Mouse (Mus musculus): ENCODE results near the gene Map3k20. TPM values are rescaled to one million over a fixed set of nuclear protein-coding genes. Genes with fewer than 3 reads are reported as not detected.

The Map3k20 gene
- polyA plus RNA-seq, 2 experiments = 5.6 to 7.5 TPM

DNA sequence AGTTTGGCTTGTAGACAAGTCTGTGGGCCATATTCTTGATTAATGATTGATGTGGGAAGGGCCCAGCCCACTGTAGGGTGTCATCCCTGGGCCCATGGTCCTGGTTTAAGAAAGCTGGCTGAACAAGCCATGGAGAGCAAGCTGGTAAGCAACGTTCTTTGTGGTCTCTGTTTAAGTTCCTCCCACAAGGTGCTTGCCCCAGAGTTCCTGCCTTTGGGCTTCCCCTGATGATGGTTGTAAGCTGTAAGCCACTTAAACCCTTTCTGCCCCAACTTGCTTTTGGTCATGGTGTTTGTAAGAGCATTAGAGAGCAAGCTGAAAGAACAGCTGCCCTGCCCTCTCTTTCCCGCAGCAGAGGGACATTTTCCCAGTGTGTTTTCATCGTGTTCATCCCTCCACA, 43.0 kb downstream of the Map3k20 start:
- ATAC-seq (ENCODE audit: insufficient read depth) (no peak), DNase-seq (ENCODE audit: low read depth in 3 of 3, low spot score in 3 of 3) (no peak)
- 59% methylated on average over 3 of the region's 3 CpGs for WGBS (ENCODE audit: insufficient replicate concordance)
- H3K4me2 ChIP-seq (ENCODE audit: low read depth) = no peak overlapping the region
- H3K27me3 ChIP-seq (ENCODE audit: control insufficient read depth, insufficient read depth, low read length) = no peaks in the 10 kb centered on the region
- H3K4me3 ChIP-seq (ENCODE audit: insufficient read depth in 1 of 2, low read depth in 2 of 2, low read length in 2 of 2) = no peak overlapping the region
- no peaks in the 10 kb centered on the region for H3K36me3 ChIP-seq (replicated peaks; ENCODE audit: control insufficient read depth, insufficient read depth, low read depth)
- no peaks in the 10 kb centered on the region for H3K4me1 ChIP-seq (replicated peaks; ENCODE audit: control insufficient read depth in 2 of 2, insufficient read depth in 2 of 2, low read length in 1 of 2)
- TF ChIP-seq CTCF (IDR thresholded peaks at IDR 0.05; ENCODE audit: low read depth) = no peak
- TF ChIP-seq EP300 (IDR thresholded peaks at IDR 0.05; ENCODE audit: low read depth) = no peak
- no peaks in the 10 kb centered on the region for H3K9me3 ChIP-seq (ENCODE audit: control insufficient read depth, low read length)
- H3K9ac ChIP-seq (replicated peaks) = no peak overlapping the region
- no peak overlapping the region for H3K27ac ChIP-seq

DNA sequence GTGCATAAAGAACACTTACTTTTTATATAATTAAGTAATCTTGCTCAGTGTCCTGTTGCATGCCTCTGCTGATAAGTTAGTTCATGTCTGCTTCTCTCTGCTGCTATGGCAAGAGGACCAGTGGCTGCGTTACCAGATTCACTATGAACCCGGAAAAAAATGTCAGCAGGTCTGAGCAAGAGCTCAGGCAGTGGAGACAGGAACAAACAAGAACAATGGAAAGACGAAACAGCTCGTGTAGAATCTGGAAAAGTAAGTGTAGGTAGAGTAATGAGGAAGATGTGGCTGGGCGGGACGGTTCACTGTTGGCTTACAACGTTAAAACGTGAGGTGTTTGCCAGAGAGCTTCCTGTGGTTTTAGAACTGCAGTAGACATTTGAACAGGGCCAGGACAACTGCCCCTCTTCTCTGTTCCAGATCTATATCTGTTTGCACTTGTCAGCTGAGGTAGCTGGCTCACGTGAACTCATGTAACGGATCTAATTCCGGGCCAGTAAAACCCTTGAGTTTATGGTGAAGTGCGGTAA, 45.6 kb downstream of the Map3k20 start:
- 38% methylated on average over 12 of the region's 12 CpGs for whole genome bisulfite sequencing (ENCODE audit: insufficient replicate concordance)
- TF ChIP-seq CTCF (IDR thresholded peaks at IDR 0.05; ENCODE audit: low read depth) (no peak), EP300 (IDR thresholded peaks at IDR 0.05; ENCODE audit: low read depth) (no peak)
- no peak for ATAC-seq (ENCODE audit: insufficient read depth)

DNA sequence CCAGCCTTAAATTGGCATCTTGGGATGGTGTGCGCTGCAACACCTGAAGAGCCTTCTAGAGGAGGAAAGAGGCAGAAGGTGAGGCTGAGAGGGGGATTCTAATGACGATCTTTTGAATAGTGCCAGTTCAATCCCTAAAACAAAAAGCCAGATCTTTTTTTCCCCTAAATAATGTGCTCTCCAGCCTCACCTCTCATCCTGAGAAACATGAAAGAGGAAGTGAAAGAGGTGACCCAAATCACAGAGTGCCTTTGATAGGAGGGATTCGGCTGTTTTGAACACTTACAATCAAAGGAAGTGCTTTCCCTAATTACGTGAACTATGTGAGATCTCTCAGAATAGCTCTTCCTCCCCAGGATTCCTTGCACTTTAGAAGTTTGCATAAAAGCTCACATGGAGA, 46.6 kb downstream of the Map3k20 start:
- DNase-seq (ENCODE audit: low read depth in 3 of 3, low spot score in 3 of 3) = no peak
- Histone ChIP-seq H3K9me3 (ENCODE audit: control insufficient read depth, low read length) (no peaks in the 10 kb centered on the region), H3K27ac (no peak overlapping the region), H3K9ac (replicated peaks) (no peak overlapping the region), H3K4me2 (ENCODE audit: low read depth) (no peak overlapping the region), H3K4me1 (replicated peaks; ENCODE audit: control insufficient read depth in 2 of 2, insufficient read depth in 2 of 2, low read length in 1 of 2) (no peaks in the 10 kb centered on the region; a peak in 2 of 4 replicates), H3K27me3 (ENCODE audit: control insufficient read depth, insufficient read depth, low read length) (no peaks in the 10 kb centered on the region), H3K36me3 (replicated peaks; ENCODE audit: control insufficient read depth, insufficient read depth, low read depth) (no peaks in the 10 kb centered on the region), H3K4me3 (ENCODE audit: insufficient read depth in 1 of 2, low read depth in 2 of 2, low read length in 2 of 2) (no peak overlapping the region)
- no peak for TF ChIP-seq EP300 (IDR thresholded peaks at IDR 0.05; ENCODE audit: low read depth)
- no peak for TF ChIP-seq CTCF (IDR thresholded peaks at IDR 0.05; ENCODE audit: low read depth)
- no peak for ATAC-seq (ENCODE audit: insufficient read depth)
- 66% methylated on average over 4 of the region's 4 CpGs for WGBS (ENCODE audit: insufficient replicate concordance)

More for the DNA sequence above, 45.6 kb downstream of the Map3k20 start:
- no peaks in the 10 kb centered on the region for H3K27me3 ChIP-seq (ENCODE audit: control insufficient read depth, insufficient read depth, low read length)
- no peaks in the 10 kb centered on the region for H3K9me3 ChIP-seq (ENCODE audit: control insufficient read depth, low read length)
- H3K27ac ChIP-seq = no peak overlapping the region
- no peak overlapping the region for H3K4me2 ChIP-seq (ENCODE audit: low read depth)
- DNase-seq (ENCODE audit: low read depth in 3 of 3, low spot score in 3 of 3) = no peak
- no peak overlapping the region for H3K9ac ChIP-seq (replicated peaks)
- no peak overlapping the region for H3K4me3 ChIP-seq (ENCODE audit: insufficient read depth in 1 of 2, low read depth in 2 of 2, low read length in 2 of 2)
- H3K36me3 ChIP-seq (replicated peaks; ENCODE audit: control insufficient read depth, insufficient read depth, low read depth) = no peaks in the 10 kb centered on the region
- H3K4me1 ChIP-seq (replicated peaks; ENCODE audit: control insufficient read depth in 2 of 2, insufficient read depth in 2 of 2, low read length in 1 of 2) = no peaks in the 10 kb centered on the region

DNA sequence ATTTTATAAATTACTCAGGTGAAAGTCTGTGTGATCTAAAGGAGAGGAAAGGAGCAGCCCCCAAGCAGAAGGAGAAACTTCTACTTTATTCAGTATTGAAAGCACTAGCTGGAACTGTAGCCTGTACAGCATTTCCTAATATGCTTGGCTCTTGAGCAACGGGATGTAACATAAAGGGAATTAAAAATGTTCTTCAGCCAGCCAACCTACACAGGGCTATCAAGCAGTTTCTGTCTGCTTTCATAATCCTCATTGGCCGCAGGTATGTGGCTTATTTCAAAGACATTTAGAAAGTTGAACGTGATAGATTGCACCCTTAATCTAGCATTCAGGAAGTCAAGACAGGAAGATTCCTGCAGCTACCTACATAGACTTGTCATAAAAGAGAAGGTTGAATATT, 47.8 kb downstream of the Map3k20 start:
- Histone ChIP-seq H3K4me3 (ENCODE audit: insufficient read depth in 1 of 2, low read depth in 2 of 2, low read length in 2 of 2) (no peak overlapping the region), H3K9me3 (ENCODE audit: control insufficient read depth, low read length) (no peaks in the 10 kb centered on the region), H3K4me2 (ENCODE audit: low read depth) (no peak overlapping the region), H3K27me3 (ENCODE audit: control insufficient read depth, insufficient read depth, low read length) (no peaks in the 10 kb centered on the region), H3K27ac (no peak overlapping the region), H3K9ac (replicated peaks) (no peak overlapping the region), H3K36me3 (replicated peaks; ENCODE audit: control insufficient read depth, insufficient read depth, low read depth) (no peaks in the 10 kb centered on the region), H3K4me1 (replicated peaks; ENCODE audit: control insufficient read depth in 2 of 2, insufficient read depth in 2 of 2, low read length in 1 of 2) (no peaks in the 10 kb centered on the region; a peak in 2 of 4 replicates)
- no peak for DNase-seq (ENCODE audit: low read depth in 3 of 3, low spot score in 3 of 3)
- TF ChIP-seq CTCF (IDR thresholded peaks at IDR 0.05; ENCODE audit: low read depth) (no peak), EP300 (IDR thresholded peaks at IDR 0.05; ENCODE audit: low read depth) (no peak)
- ATAC-seq (ENCODE audit: insufficient read depth) = no peak
- 48% methylated on average over 3 of the region's 3 CpGs for WGBS (ENCODE audit: insufficient replicate concordance)

DNA sequence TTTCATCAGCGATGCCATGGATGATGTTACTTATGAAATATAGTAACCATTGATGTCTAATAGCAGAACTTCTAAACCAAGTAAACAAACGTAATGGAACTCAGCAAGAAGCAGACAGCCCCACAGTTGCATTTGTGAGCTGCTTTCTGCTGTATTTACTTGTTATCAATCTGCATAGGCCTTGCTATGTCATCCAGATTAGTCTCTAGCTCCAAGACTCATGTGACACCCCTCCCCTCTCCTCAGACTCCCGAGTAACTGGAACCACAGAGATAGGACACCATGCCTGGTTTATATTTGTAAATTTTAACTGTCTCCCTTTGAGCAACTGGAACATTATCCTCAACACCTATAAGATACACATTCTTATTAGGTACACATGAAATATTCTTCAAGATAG, 51.4 kb downstream of the Map3k20 start:
- ATAC-seq (ENCODE audit: insufficient read depth) = no peak; the same call in 1 of the 2 replicates

More for the DNA sequence above, 51.4 kb downstream of the Map3k20 start:
- DNase-seq (ENCODE audit: low read depth in 3 of 3, low spot score in 3 of 3) = no peak
- Histone ChIP-seq H3K4me1 (replicated peaks; ENCODE audit: control insufficient read depth in 2 of 2, insufficient read depth in 2 of 2, low read length in 1 of 2) (no peaks in the 10 kb centered on the region; a peak in 2 of 4 replicates), H3K9ac (replicated peaks) (no peak overlapping the region), H3K9me3 (ENCODE audit: control insufficient read depth, low read length) (no peaks in the 10 kb centered on the region), H3K36me3 (replicated peaks; ENCODE audit: control insufficient read depth, insufficient read depth, low read depth) (no peaks in the 10 kb centered on the region), H3K27ac (no peak overlapping the region), H3K27me3 (ENCODE audit: control insufficient read depth, insufficient read depth, low read length) (no peaks in the 10 kb centered on the region), H3K4me2 (ENCODE audit: low read depth) (no peak overlapping the region), H3K4me3 (ENCODE audit: insufficient read depth in 1 of 2, low read depth in 2 of 2, low read length in 2 of 2) (no peak overlapping the region)
- TF ChIP-seq CTCF (IDR thresholded peaks at IDR 0.05; ENCODE audit: low read depth) = no peak
- no peak for TF ChIP-seq EP300 (IDR thresholded peaks at IDR 0.05; ENCODE audit: low read depth)
- WGBS (ENCODE audit: insufficient replicate concordance) = 43% methylated on average over 3 of the region's 3 CpGs

All from liver, embryonic 14.5 days (tissue).